Mouse (Mus musculus): ENCODE results near the gene Myef2. TPM values are rescaled to one million over a fixed set of nuclear protein-coding genes. Genes with fewer than 3 reads are reported as not detected.

Myef2 gene
- total RNA-seq (2014; rRNA removed) (52.7 and 54.4 TPM in 2 replicates), polyA plus RNA-seq (2015; fragmentation: Nextera tagmentation; extraction: Ambion mirVana) (153 and 161 TPM in 2 replicates)

DNA sequence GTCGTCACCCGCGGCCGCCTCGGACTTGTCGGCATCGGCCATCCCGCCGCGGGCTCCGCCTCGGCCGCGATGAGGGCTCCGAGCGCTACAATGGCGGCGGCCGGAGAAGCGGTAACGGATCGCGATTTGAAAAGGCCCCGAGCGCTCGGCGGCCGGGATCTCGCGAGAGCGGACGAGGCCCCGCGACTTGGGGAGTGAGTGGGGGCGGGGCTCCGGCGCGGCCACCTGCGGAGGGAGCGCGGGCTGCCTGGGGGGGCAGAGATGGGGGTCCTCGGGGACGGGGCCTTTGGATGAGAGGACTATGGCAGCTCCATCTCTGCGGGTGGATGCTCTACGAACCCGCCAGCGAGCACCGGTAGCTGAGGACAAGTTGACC, at the start of gene Myef2:
TSS of gene Myef2 (minus strand) at position 185 of the 376 bp plus-strand sequence.
- Histone ChIP-seq H3K4me2 (ENCODE audit: low read depth, low read length) (peak within 1 kb of the TSS; percentile 70), H3K27me3 (ENCODE audit: insufficient read depth, low read length) (no peaks in the 10 kb centered on the region), H3K9me3 (ENCODE audit: low read length) (no peaks in the 10 kb centered on the region), H3K36me3 (ENCODE audit: insufficient read depth, low read length) (no peaks in the 10 kb centered on the region), H3K4me3 (ENCODE audit: low read length) (peak within 1 kb of the TSS; percentile 59), H3K4me1 (ENCODE audit: insufficient read depth, low read length) (0 out of 2 replicates have a peak, but pooled peaks cover 9% of the 10 kb centered on the region), H3K9ac (replicated peaks; ENCODE audit: low read length) (peak within 1 kb of the TSS; percentile 93), H3K27ac (peak within 1 kb of the TSS; percentile 97)
- no peak for TF ChIP-seq CTCF (IDR thresholded peaks at IDR 0.05; ENCODE audit: low read depth)
- WGBS, result under 1% methylated on average over 28 of the region's 48 CpGs
- DNase-seq (ENCODE audit: low spot score), result peak; percentile 93
- ATAC-seq, result peak; percentile 91

- Histone ChIP-seq H3K27ac (no peak overlapping the region), H3K9me3 (ENCODE audit: low read length) (no peaks in the 10 kb centered on the region), H3K4me1 (ENCODE audit: insufficient read depth, low read length) (no peaks in the 10 kb centered on the region), H3K36me3 (ENCODE audit: insufficient read depth, low read length) (no peaks in the 10 kb centered on the region), H3K4me2 (ENCODE audit: low read depth, low read length) (no peak overlapping the region), H3K9ac (replicated peaks; ENCODE audit: low read length) (no peak overlapping the region), H3K4me3 (ENCODE audit: low read length) (no peak overlapping the region), H3K27me3 (ENCODE audit: insufficient read depth, low read length) (no peaks in the 10 kb centered on the region)
- 37% methylated on average over 4 of the region's 4 CpGs for WGBS
- peak; percentile 20 for DNase-seq (ENCODE audit: low spot score)
- ATAC-seq, result no peak
- no peak for TF ChIP-seq CTCF (IDR thresholded peaks at IDR 0.05; ENCODE audit: low read depth)
Observed at GRCm38 (mm10) chr2:125162012-125162470, 38.6 kb upstream of the Myef2 start.

GRCm38 (mm10) chr2:125155504-125155903, 32.0 kb upstream of the Myef2 start:
- no peak overlapping the region for H3K4me3 ChIP-seq (ENCODE audit: low read length)
- peak; percentile 37; the same call in 1 of the 2 replicates for TF ChIP-seq CTCF (IDR thresholded peaks at IDR 0.05; ENCODE audit: low read depth)
- no peaks in the 10 kb centered on the region for H3K9me3 ChIP-seq (ENCODE audit: low read length)
- H3K27ac ChIP-seq, result no peak overlapping the region
- peak; percentile 40 for DNase-seq (ENCODE audit: low spot score)
- no peaks in the 10 kb centered on the region for H3K36me3 ChIP-seq (ENCODE audit: insufficient read depth, low read length)
- no peaks in the 10 kb centered on the region for H3K27me3 ChIP-seq (ENCODE audit: insufficient read depth, low read length)
- no peak overlapping the region for H3K4me2 ChIP-seq (ENCODE audit: low read depth, low read length)
- no peak overlapping the region for H3K9ac ChIP-seq (replicated peaks; ENCODE audit: low read length)
- no peak for ATAC-seq
- 37% methylated on average over 2 of the region's 2 CpGs for WGBS
- H3K4me1 ChIP-seq (ENCODE audit: insufficient read depth, low read length), result no peaks in the 10 kb centered on the region

DNA sequence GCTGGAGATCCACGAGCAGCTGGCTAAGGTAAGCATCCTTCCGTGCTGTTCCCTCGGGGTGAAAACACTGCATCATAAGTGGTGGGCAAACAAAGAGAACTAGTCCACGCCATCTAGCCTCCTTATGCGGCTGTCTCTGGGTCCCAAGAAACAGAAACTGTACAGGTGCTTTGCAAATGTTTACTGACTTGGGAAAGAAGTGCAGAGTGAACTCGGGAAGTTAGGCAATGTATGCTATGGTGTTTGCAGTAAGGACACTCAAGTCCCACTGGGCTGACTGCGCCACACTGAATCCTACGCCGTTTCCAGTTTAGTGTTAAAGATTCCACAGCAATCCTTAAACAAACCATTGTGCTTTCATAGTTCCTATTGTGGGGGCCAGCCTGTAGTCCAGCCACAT, 30.8 kb upstream of the Myef2 start:
- H3K4me1 ChIP-seq (ENCODE audit: insufficient read depth, low read length), result no peaks in the 10 kb centered on the region
- WGBS, result 84% methylated on average over 9 of the region's 9 CpGs
- H3K36me3 ChIP-seq (ENCODE audit: insufficient read depth, low read length), result no peaks in the 10 kb centered on the region
- DNase-seq (ENCODE audit: low spot score) (no peak), ATAC-seq (no peak)
- H3K27me3 ChIP-seq (ENCODE audit: insufficient read depth, low read length), result no peaks in the 10 kb centered on the region
- no peak overlapping the region for H3K9ac ChIP-seq (replicated peaks; ENCODE audit: low read length)
- no peaks in the 10 kb centered on the region for H3K9me3 ChIP-seq (ENCODE audit: low read length)
- no peak overlapping the region for H3K27ac ChIP-seq
- H3K4me3 ChIP-seq (ENCODE audit: low read length), result no peak overlapping the region
- no peak overlapping the region for H3K4me2 ChIP-seq (ENCODE audit: low read depth, low read length)
- no peak for TF ChIP-seq CTCF (IDR thresholded peaks at IDR 0.05; ENCODE audit: low read depth)

GRCm38 (mm10) chr2:125152388-125152787, 28.9 kb upstream of the Myef2 start, which contains the start of gene Slc12a1:
Gene Slc12a1, plus strand, starts transcription at chr2:125152505.
- DNase-seq (ENCODE audit: low spot score) (no peak), ATAC-seq (no peak)
- H3K9ac ChIP-seq (replicated peaks; ENCODE audit: low read length), result no peak within 1 kb of the TSS
- no peaks in the 10 kb centered on the region for H3K9me3 ChIP-seq (ENCODE audit: low read length)
- no peak within 1 kb of the TSS for H3K4me2 ChIP-seq (ENCODE audit: low read depth, low read length)
- TF ChIP-seq CTCF (IDR thresholded peaks at IDR 0.05; ENCODE audit: low read depth), result no peak
- H3K27me3 ChIP-seq (ENCODE audit: insufficient read depth, low read length), result no peaks in the 10 kb centered on the region
- H3K27ac ChIP-seq, result no peak within 1 kb of the TSS
- WGBS, result 91% methylated on average over 6 of the region's 6 CpGs
- H3K36me3 ChIP-seq (ENCODE audit: insufficient read depth, low read length), result no peaks in the 10 kb centered on the region
- no peaks in the 10 kb centered on the region for H3K4me1 ChIP-seq (ENCODE audit: insufficient read depth, low read length)
- H3K4me3 ChIP-seq (ENCODE audit: low read length), result no peak within 1 kb of the TSS

GRCm38 (mm10) chr2:125142336-125142735, 18.9 kb upstream of the Myef2 start:
- no peaks in the 10 kb centered on the region for H3K36me3 ChIP-seq (ENCODE audit: insufficient read depth, low read length)
- no peak overlapping the region for H3K4me2 ChIP-seq (ENCODE audit: low read depth, low read length)
- DNase-seq (ENCODE audit: low spot score), result no peak
- H3K27me3 ChIP-seq (ENCODE audit: insufficient read depth, low read length), result no peaks in the 10 kb centered on the region
- no peak for ATAC-seq
- no peaks in the 10 kb centered on the region for H3K4me1 ChIP-seq (ENCODE audit: insufficient read depth, low read length)
- TF ChIP-seq CTCF (IDR thresholded peaks at IDR 0.05; ENCODE audit: low read depth), result no peak
- no peak overlapping the region for H3K9ac ChIP-seq (replicated peaks; ENCODE audit: low read length)
- H3K9me3 ChIP-seq (ENCODE audit: low read length), result no peaks in the 10 kb centered on the region
- no peak overlapping the region for H3K27ac ChIP-seq
- no peak overlapping the region for H3K4me3 ChIP-seq (ENCODE audit: low read length)

- no peaks in the 10 kb centered on the region for H3K36me3 ChIP-seq (ENCODE audit: insufficient read depth, low read length)
- peak overlapping the region; percentile 71 for H3K4me2 ChIP-seq (ENCODE audit: low read depth, low read length)
- no peak for TF ChIP-seq CTCF (IDR thresholded peaks at IDR 0.05; ENCODE audit: low read depth)
- H3K27ac ChIP-seq, result peak overlapping the region; percentile 81; the same call in 1 of the 2 replicates
- H3K4me3 ChIP-seq (ENCODE audit: low read length), result peak overlapping the region; percentile 47
- H3K4me1 ChIP-seq (ENCODE audit: insufficient read depth, low read length), result peaks cover 4% of the 10 kb centered on the region; the same call in 1 of the 2 replicates
- ATAC-seq (no peak), DNase-seq (ENCODE audit: low spot score) (no peak)
- no peaks in the 10 kb centered on the region for H3K9me3 ChIP-seq (ENCODE audit: low read length)
- peak overlapping the region; percentile 62 for H3K9ac ChIP-seq (replicated peaks; ENCODE audit: low read length)
- WGBS, result 23% methylated on average over 7 of the region's 7 CpGs
- no peaks in the 10 kb centered on the region for H3K27me3 ChIP-seq (ENCODE audit: insufficient read depth, low read length)
Observed at GRCm38 (mm10) chr2:125136846-125137245, 13.4 kb upstream of the Myef2 start.

Measured in hindbrain, postnatal 0 days (tissue).